Mouse (Mus musculus) thymus, adult 2 months (tissue): ENCODE data around the gene Galnt17.

Experiments used
- CTCF ChIP-seq: fragments of 200-500 bp; IDR thresholded peaks from 2 replicates; pipeline ENCODE4 v1.5.1; 2012; ENCODE audit warnings: mild to moderate bottlenecking, control low read depth, low read length, moderate library complexity, borderline replicate concordance; ENCODE audit not compliant: control insufficient read depth, poor library complexity, insufficient read depth; ENCODE audit errors: extremely low read depth
- POLR2A ChIP-seq: fragments of 200-500 bp; IDR thresholded peaks from 2 replicates; pipeline ENCODE4 v1.6.1; 2012; ENCODE audit warnings: mild to moderate bottlenecking, low read length, control low read depth, moderate library complexity; ENCODE audit not compliant: control insufficient read depth, poor library complexity, insufficient read depth; ENCODE audit errors: extremely low read depth

- TF ChIP-seq CTCF: no peak
- no peak for TF ChIP-seq POLR2A
These were observed 294.5 kb downstream of the Galnt17 start for GRCm38 (mm10) chr5:131013816-131014215.
